Mouse (Mus musculus) C2C12 (cell line): ENCODE results near the gene Zc3h7a.

Experiments used
- CTCF ChIP-seq: IDR thresholded peaks from one replicate; pipeline ENCODE4 v1.5.1; 2011; ENCODE audit not compliant: control insufficient read depth, insufficient read depth, insufficient read length
- MYOG ChIP-seq: IDR thresholded peaks from one replicate; pipeline ENCODE4 v1.6.1; 2011; ENCODE audit not compliant: control insufficient read depth, insufficient read length; ENCODE audit errors: extremely low read depth

GRCm38 (mm10) chr16:11203600-11204390 lies 27.6 kb upstream of the Zc3h7a start:
- TF ChIP-seq CTCF (no peak), MYOG (no peak)
